Mouse (Mus musculus): Measurements from ENCODE around the gene 4930415O20Rik. TPM values are rescaled to one million over a fixed set of nuclear protein-coding genes. Genes with fewer than 3 reads are reported as not detected.

The 4930415O20Rik gene
- total RNA-seq, 2 experiments from 2014 or later, result not detected

Other genes starting within 250 kb of the 4930415O20Rik start
- not detected for gene Olfr284, start 230.0 kb upstream of the 4930415O20Rik start, total RNA-seq (2021)
- not detected for gene Olfr283, start 190.1 kb upstream of the 4930415O20Rik start, total RNA-seq (2021)
- not detected for gene Olfr282, start 139.8 kb upstream of the 4930415O20Rik start, total RNA-seq (2021)
- gene Olfr281, start 118.4 kb upstream of the 4930415O20Rik start, total RNA-seq (2021), result not detected
- not detected for gene OR5BS1P, start 101.1 kb upstream of the 4930415O20Rik start, total RNA-seq (2021)
- gene Lalba, start 88.3 kb upstream of the 4930415O20Rik start, total RNA-seq (2021), result not detected
- gene Olfr279, start 78.6 kb upstream of the 4930415O20Rik start, total RNA-seq (2021), result not detected
- gene Kansl2, start 36.7 kb upstream of the 4930415O20Rik start, total RNA-seq (2021), result 10 to 100 TPM; 62.2 to 64.0 TPM
- 10 to 100 TPM; 42.0 to 50.2 TPM for gene Ccnt1, start 81 bp upstream of the 4930415O20Rik start, total RNA-seq (2021)
- 10 to 100 TPM; 37.1 to 38.1 TPM for gene Adcy6, start 39.1 kb downstream of the 4930415O20Rik start, total RNA-seq (2021)
- gene Cacnb3, start 59.8 kb downstream of the 4930415O20Rik start, total RNA-seq (2021), result 100 to 1,000 TPM; 173 to 185 TPM
- 10 to 100 TPM; 55.8 to 58.2 TPM for gene Ddx23, start 91.9 kb downstream of the 4930415O20Rik start, total RNA-seq (2021)
- 10 to 100 TPM; 68.6 to 70.1 TPM for gene Rnd1, start 106.5 kb downstream of the 4930415O20Rik start, total RNA-seq (2021)
- gene Ccdc65, start 137.2 kb downstream of the 4930415O20Rik start, total RNA-seq (2021), result 10 to 100 TPM; 13.6 to 14.5 TPM
- gene Fkbp11, start 157.2 kb downstream of the 4930415O20Rik start, total RNA-seq (2021), result 1 to 10 TPM; 2.2 TPM
- gene Arf3, start 192.2 kb downstream of the 4930415O20Rik start, total RNA-seq (2021), result 100 to 1,000 TPM; 651 to 661 TPM
- gene Wnt10b, start 207.1 kb downstream of the 4930415O20Rik start, total RNA-seq (2021), result under 1 TPM; 0.63 to 0.64 TPM
- gene Wnt1, start 218.9 kb downstream of the 4930415O20Rik start, total RNA-seq (2021), result not detected
- gene Ddn, start 238.5 kb downstream of the 4930415O20Rik start, total RNA-seq (2021), result 100 to 1,000 TPM; 285 to 294 TPM